Mouse (Mus musculus): ENCODE measurements around the gene Rac1.

Rac1 gene

DNA sequence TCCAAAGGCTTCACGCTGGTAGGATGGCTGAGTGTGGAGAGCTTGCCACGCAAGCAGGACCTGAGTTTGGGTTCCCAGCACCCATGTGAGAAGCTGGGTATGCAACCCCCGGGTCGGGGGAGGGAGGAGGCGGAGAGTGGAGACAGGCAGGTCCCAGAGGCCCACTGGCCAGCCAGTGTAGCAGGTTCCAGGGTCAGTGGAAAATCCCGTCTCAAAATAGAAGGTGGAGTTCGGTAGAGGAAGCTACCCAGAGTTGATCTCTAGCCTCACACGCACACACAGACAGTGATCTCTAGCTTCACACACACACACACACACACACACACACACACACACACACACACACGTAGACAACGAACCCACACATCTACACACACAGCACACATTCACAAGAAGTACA, 34.7 kb downstream of the Rac1 start:
- DNase-seq (ENCODE audit: low spot score in 2 of 2), result no peak

DNA sequence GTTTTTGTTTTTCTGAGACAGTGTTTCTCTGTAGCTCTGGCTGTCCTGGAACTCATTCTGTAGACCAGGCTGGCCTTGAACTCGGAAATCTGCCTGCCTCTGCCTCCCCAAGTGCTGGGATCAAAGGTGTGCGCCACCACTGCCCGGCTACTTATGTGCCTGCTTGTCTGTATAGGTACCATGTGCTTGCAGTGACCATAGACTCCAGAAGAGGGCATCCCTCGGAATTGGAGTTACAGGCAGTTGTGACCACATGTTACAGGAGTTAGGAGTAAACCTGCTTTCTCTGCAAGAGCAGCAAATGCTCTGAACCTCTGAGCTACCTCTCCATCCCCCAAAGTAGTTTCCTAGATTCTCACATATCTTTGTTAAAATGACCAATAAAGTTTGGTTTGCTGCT, 36.1 kb downstream of the Rac1 start:
- no peak for DNase-seq (ENCODE audit: low spot score in 2 of 2)

DNA sequence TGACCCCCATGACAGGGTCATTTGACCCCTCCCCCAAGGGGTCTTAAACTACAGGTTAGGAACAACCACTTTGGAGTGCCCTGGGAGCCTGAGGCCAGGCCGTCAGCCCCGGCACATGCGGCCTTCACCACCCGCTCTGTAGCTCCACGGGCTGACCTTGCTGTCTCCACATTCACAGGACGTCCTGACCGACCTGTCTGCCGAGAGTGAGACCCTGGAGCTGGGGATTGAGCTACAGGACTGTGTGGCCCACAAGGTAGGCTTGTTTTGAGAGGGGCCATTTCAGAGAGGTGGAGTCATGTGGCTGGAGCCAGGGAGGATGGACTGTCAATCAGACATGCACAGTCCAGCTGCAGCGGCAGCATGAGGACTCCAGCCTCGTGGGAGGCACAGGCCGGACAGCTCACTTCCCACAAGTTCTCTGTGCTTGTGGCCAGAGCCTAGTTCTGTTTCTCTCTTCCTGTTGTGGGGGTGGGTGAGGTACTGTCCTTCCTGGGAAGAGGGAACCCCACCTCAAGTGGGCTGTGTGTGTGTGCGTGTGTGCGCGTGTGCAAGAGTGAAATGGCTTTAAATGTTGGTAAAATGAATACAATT, 38.0 kb downstream of the Rac1 start:
- no peak for DNase-seq (ENCODE audit: low spot score in 2 of 2)

DNA sequence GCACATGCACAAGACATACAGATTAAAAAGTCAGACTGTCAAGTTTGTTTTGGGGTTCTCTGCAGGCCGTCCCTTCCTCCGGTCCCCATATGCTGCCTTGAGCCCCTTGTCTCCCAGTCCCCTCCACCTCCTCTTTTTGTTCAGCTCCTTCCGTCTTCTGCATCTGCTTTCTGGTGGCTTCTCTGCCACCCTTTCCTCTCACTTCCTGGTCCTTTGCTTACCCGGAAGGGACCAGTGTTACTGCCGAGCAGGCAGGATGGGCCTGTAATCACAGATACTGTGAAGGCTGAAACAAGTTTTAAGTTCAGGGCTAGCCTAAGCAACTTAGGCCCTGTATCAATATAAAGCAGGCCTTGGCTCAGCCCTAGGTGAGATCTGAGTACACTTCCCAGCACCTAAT, 39.8 kb downstream of the Rac1 start:
- DNase-seq (ENCODE audit: low spot score in 2 of 2), result no peak

DNA sequence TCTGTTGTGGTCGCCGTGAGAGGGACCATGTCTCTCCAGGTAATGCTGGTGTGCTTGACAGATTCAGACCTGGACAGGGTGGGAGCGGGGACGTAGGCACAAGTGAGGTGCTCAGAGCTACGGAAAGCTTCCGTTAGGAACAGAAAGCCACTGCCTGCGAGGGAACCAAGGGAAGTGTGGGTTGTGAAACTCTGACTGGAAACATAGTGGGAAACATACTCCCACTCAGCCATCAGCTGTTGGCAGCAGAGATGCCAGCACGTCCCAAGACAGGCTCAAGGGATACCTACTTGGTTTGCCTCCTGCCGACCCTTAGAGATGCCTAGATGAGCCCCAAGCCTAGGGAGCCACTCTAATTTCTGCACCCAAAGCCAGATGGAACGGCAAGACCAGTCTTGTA, 40.6 kb downstream of the Rac1 start:
- DNase-seq (ENCODE audit: low spot score in 2 of 2), result no peak

DNA sequence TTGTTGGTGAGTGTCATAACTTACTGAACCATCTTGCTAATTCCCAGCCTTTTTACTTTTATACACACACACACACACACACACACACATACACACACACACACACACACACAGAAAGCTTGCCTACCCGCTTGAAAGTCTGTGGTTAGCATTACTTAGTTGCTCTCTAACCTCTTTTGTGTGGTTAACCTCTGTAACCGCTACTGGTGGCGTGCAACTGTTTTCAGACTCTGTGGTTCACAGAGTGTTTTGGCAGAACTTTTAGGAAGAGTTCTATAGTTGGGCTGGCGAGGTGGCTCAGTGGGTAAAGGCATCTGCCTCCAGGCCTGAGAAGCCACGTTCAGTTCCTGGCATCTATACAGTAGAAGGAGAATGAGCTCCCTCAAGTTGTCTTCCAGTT, 42.9 kb downstream of the Rac1 start:
- no peak for DNase-seq (ENCODE audit: low spot score in 2 of 2)

DNA sequence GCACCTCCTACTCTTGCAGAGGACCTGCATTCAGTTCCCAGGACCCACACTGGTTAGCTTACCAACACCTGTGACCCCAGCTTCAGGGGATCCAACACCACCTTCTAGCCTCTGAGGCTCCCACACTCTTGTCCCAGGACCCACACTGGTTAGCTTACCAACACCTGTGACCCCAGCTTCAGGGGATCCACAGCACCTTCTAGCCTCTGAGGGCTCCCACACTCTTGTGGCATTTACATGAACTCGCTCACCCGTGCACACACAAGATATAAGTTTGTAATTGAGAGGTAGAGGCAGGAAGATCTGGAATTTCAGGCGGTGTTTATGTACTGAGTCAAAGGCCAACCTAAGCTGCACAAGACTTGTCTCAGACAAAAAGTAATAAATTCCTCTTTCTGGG, 49.9 kb downstream of the Rac1 start:
- DNase-seq (ENCODE audit: low spot score in 2 of 2), result no peak

DNA sequence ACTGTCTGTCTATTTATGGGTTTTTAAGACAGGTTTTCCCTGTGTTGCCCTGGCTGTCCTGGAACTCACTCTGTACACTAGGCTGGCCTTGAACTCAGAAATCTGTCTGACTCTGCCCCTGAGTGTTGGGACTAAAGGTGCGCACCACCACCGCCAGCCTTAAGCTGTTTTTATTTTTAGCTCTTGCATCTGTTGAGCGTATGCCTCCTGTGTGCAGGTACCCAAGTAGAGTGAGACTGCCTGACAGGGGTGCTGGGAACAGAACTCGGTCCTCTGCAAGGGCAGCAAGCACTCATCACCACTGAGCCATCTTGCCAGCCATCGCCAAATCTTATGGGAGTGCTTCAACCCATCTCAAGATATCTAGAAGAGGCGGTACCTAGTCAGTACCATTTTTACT, 51.8 kb downstream of the Rac1 start:
- DNase-seq (ENCODE audit: low spot score in 2 of 2), result peak in 1 of 2 experiments; percentile 19

DNA sequence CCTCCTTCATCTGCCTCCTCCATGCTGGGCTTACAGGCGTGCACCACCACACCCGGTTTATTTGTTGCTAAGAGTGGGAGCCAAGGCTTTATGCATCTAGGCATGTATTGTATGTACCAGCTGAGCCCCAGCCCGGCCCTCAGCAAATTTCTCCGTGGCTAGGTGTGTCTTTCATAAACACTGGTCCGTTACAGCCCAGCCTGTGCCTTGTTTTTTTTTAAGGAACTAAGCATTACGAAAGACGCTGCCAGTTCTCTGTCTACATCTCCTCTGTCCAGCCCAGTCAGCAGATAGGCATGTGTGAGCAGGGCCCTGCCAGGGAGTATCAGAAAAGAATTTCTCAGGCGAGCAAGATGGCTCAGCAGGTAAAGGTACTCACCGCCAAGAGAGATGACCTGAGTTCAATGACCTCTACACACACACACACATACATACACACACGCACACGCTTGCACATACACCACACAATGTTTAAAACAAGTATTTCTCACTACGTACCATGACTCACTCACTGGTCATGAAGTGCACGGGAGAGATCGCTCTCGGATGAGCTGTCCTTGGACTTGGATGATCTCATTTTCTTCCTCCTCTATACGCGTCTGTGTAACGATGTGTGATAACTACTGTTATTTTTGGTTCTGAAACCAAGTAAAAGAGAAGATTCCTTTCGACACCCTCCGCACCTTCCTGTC, 52.5 kb downstream of the Rac1 start:
- DNase-seq (ENCODE audit: low spot score in 2 of 2), result peak in 1 of 2 experiments; percentile 16

DNA sequence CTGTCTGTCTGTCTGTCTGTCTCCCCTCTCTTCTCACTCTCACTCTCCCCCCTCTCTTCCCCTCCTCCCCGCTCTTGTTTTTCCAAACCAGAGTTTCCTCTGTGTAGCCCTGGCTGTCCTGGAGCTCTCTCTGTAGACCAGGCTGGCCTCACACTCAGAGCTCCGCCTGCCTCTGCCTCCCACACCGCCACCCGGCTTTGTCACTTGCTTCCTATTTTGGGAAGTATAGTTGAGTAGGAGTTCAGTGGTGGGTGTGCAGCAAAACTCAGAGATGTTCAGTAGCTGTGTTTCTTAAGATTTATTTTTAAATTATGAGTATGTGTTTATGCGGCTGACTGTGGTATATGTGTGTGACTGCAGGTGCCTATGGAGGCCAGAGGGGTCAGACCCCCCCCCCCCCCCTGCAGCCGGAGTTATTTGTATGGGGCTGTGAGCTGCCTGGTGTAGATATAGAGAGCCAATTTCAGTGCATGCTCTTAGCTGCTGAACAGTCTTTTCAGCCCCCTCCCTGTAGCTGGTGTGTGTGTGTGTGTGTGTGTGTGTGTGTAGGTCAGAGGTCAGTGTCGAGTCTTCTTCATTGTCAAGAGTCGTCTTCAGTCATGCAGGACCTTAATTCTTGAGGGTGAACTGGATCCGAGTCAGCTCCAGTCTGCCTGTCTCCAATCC, 55.8 kb downstream of the Rac1 start:
- DNase-seq (ENCODE audit: low spot score in 2 of 2), result peak; percentile 59 to 64

DNA sequence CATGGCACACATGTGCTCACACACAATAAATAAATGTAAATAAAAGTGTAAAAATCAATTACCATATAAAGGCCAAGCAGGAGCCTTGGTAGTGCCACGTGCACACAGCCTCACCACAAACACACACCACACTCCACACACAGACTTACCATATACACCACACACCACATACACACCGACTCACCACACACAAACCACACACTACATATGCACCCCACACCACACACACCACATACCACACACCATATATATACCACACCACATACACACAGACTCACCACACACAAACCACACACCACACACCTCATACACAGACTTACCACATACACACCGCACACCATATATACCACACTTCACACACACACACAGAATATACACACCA, 56.7 kb downstream of the Rac1 start:
- no peak for DNase-seq (ENCODE audit: low spot score in 2 of 2)

DNA sequence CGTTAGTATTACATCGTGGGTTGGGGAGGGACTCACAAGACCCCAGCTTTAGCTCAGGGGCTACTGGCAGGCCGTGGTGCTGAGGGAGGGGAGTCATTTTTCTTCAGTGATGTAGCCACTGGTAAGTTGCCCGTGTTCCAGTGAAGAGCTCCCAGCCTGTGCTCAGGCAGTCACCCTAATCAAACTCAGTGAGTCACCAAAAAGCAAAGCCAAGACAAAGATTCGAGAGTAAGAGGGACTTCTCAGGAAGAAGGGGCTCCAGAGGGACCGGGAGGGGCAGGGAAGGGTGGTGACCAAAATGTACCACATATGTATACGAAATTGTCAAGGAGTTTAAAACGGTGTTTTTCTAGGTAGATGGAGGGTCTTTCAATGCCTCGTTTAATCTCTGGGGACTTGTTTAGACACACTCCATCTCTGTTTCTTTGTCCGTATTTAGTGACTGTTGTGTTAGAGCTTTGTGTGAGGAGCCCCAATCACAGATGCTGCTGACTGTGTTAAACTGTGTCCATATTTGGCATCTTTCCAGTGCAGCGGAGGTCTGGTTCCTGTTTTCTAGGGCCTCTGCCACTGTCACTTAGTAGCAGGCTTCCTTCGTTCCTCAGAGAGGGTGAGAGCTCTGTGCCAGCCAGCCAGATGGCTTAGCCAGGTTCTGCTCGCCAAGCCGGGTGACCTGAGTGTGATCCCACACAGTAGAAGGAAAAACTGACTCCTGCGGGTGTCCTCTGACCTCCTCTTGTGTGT, 57.2 kb downstream of the Rac1 start:
- DNase-seq (ENCODE audit: low spot score in 2 of 2), result peak; percentile 66 to 76

DNA sequence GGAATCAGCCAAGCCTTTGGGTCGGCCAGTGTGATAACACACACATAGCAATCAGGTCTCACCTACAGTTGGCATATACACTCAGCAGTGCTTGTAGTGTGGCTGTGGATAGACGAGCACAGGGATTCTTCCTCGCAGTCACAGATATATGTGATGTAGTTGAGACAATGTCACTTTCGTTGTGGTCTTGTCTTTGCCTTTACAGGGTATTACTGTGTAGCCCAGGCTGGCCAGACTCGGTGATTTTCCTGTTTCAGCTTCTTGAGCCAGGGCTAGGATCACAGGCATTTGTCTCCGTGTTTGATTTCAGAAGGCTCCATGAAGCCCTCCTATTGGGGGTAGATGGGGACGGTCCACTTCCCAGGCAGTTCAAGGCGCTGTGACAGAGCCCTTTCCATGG, 58.2 kb downstream of the Rac1 start:
- no peak for DNase-seq (ENCODE audit: low spot score in 2 of 2)

DNA sequence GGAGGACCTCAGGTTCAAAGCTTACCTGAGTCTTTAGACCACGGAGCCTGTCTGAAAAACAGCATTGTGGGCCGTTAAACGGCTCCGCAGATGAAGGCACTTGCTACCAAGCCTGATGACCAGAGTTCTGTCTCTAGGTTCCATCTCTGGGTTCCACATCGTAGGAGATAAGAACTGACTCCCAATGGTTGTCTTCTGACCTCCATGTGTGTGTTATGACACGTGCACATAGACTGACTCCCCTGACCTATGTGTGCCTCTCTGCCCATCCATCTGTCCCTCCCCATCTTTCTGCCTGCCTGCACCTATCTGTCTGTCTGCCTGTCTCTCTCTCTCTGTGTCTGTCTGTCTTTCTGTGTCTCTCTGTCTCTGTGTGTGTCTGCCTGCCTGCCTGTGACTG, 59.9 kb downstream of the Rac1 start:
- no peak for DNase-seq (ENCODE audit: low spot score in 2 of 2)

DNA sequence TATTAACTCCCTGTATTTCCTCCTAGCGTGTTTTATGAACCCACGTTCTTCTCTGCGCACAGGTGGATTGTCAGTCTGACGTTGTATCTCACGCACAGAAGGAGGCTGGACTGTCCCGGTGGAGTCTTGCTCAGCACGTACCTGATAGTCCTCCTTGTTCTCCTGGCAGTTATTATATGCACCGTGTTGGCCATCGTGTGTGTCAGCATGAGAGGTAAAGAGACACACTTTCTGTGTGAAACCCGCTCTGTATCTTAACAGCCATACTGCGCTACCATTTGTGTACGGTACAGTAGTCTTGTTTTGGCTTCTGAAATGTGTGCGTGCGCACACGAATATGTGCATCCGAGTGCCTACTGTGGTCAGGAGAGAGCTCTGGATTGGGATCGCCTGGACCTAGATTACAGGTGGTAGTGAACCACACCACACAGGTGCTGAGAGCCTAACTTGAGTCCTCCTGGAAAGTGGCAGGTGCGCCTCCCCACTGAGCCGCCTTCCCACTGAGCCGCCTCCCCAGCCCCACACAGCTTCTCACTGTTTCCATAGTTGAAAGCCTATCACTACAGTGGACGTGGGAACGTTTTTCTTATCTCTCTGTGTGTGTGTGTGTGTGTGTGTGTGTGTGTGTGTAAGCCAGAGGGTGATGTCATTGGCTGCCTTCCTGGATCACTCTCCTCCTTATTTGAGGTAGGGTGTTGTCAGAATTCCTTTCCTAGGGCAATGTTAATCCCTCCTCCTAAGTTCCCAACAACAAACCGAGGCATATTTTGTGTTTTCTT, 60.8 kb downstream of the Rac1 start:
- DNase-seq (ENCODE audit: low spot score in 2 of 2), result no peak

DNA sequence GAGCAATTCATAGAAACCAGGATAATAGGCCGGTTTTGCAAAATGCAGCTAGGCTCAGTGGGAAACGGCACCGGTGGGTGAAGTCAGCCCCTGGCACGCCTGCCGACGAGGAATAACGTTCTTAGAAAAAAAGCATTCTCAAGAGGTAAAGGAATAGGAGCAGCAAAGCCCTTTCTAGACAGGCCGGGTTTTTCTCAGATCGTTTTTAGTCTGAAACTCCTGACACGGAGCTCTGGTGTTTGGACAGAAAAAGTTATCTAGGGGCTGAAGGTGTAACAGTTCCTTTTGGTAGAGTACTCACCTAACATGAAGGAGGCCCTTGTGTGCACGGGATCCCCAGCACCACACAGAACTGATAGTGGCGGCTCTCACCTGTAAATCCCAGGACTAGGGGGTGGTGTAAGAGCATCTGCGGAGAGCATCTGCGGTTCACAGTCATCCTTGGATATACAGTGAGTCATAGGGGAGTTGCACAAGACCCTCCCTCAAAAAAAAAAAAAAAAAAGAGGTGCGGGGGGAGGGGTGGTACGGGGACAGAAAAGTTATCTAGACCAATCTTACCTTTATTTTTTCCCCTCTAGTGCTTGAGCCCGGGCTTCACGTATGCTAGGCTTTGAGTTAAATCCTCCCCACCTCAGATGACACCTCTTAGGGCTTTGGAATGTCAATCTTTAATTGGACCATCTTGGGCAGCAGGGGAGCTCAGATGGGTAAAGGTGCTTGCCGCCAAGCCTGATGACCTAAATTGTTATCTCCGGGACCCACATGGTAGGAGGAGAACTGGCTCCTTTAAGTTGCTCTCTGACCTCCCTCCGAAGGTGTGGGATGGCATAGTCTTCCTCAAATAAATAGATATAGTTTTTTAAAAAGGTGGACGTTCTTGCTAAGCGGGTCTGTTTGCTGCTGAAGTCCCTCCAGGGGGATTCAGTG, 62.4 kb downstream of the Rac1 start:
- no peak for DNase-seq (ENCODE audit: low spot score in 2 of 2)

DNA sequence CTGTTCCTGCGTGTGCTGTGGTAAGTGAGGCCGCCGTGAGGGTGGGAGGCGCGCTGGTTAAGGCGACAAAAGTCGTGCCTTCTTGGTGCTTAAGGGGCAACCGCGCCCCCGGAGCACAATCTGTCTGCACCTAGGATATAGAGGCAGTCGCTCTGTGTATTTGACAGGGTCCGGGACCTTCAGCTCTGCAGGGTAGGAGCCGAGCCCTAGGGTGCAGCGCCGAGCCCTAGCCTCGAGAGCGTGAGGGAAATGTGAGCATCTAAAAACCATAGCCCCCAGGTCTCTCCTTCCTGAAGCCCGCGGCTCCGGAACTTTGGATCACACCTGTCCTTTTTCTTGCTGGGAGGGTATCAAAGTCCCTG, 63.1 kb downstream of the Rac1 start:
- no peak for DNase-seq (ENCODE audit: low spot score in 2 of 2)

DNA sequence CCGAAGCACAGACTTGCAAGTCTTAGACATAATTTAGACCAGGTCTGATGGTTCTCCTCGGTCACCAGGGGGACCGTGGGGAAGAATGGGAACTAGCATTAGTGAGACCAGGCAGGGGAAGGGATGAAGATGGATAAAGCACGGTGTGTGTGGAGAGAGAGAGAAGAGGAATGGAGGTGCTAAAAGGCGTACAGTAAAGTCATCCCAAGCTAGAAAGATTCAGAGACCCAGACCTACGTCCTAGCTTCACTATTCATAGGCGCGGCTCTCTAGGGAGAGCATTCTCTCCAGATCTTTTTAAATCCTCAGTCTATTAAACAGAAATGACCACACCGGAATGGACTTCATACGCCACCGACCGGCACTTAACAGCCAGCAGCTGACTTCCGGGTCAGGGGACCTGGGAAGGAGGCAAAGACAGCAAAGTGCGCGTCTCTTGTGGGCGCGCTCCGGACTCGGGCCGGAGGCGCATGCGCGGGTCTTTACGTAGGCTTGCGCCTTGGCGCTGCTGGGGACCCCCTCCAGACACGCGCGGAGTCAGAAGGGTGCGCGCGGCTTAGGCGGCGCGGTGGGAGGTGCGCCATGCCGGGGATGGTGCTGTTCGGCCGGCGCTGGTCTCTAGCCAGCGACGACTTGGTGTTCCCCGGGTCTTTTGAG, 63.6 kb downstream of the Rac1 start, which contains the start of gene Daglb:
Daglb (plus strand) TSS at position 485 of the 657 bp plus-strand sequence.
- peak; percentile 94 to 95 for DNase-seq (ENCODE audit: low spot score in 2 of 2)

DNA sequence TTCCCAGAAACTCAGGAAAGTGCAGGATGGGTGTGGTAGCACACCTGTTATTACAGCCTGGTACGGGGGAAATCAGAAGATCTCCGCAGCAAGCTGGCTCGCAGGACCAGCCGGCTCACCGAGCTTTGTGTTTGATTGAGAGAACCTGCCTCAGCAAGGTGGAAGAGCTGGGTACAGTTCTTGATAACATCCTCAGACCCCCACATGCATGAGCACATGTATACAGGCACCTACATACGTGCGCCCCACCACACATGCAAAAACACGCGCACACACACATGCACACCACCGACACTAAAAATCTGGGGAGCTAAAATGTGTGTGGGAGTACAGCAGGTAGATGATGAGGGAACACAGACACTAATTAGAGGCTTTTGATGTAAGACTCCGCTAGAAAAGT, 64.2 kb downstream of the Rac1 start:
- DNase-seq (ENCODE audit: low spot score in 2 of 2), result no peak

Measured in right cerebral cortex, postnatal 10 days (tissue).